Mouse (Mus musculus) bone marrow, adult 2 months (tissue): ENCODE measurements around the gene Dydc1. TPM values are rescaled to one million over a fixed set of nuclear protein-coding genes. Genes with fewer than 3 reads are reported as not detected.
"Not testable (repeated sequence)": the region's sequence is repeated elsewhere in the genome, so short reads cannot be mapped to it uniquely, and the experiment has no call there.

ENCODE experiments used
- H3K27ac ChIP-seq: fragments of 200-500 bp; 2 replicates; pipeline ENCODE4 v1.5.1; 2012; ENCODE audit warnings: low read depth, mild to moderate bottlenecking, control low read depth, inconsistent platforms, low read length; ENCODE audit not compliant: control insufficient read depth, poor library complexity, insufficient read depth
- H3K4me1 ChIP-seq: fragments of 200-500 bp; 2 replicates; pipeline ENCODE4 v1.6.1; 2011; ENCODE audit warnings: low read length; ENCODE audit not compliant: control insufficient read depth, insufficient read depth
- H3K4me3 ChIP-seq: fragments of 200-500 bp; replicated peaks from 2 replicates; pipeline ENCODE3; 2011; ENCODE audit warnings: mild to moderate bottlenecking, low read depth, low read length, control low read depth; ENCODE audit not compliant: control insufficient read depth
- CTCF ChIP-seq: fragments of 200-500 bp; IDR thresholded peaks from 2 replicates; pipeline ENCODE4 v1.5.1; 2011; ENCODE audit warnings: low read length, control low read depth; ENCODE audit not compliant: control insufficient read depth, insufficient read depth
- POLR2A ChIP-seq: fragments of 200-500 bp; IDR thresholded peaks from 2 replicates; pipeline ENCODE4 v1.6.1; 2011; ENCODE audit warnings: low read depth, mild to moderate bottlenecking, control low read depth, low read length, borderline replicate concordance; ENCODE audit not compliant: control insufficient read depth
- WGBS: fragments of 180-500 bp; shearing (Covaris S2); methylation state at CpG from one replicate; pipeline ENCODE4 v1.1.7; 2018; 5-methylcytosine and 5-hydroxymethylcytosine counted together
- polyA plus RNA-seq: library from polyadenylated mRNA; stranded (reverse); fragments of >200 nt; gene quantifications from 2 replicates; pipeline ENCODE4 v1.2.4, GENCODE M21; 2011; ENCODE audit warnings: low replicate concordance; ENCODE audit not compliant: missing spikeins, insufficient read depth, insufficient read length

Dydc1 gene
- polyA plus RNA-seq, 1 experiment = 2.5 TPM

- no peaks in the 10 kb centered on the region for H3K4me1 ChIP-seq
- no peak overlapping the region for H3K4me3 ChIP-seq
- WGBS = 69% methylated on average over 2 of the region's 2 CpGs
- no peak overlapping the region for H3K27ac ChIP-seq
- TF ChIP-seq POLR2A (no peak), CTCF (no peak)
These were observed 25.3 kb upstream of the Dydc1 start for GRCm38 (mm10) chr14:41047402-41047801.

- WGBS = 75% methylated on average over 6 of the region's 6 CpGs
- Histone ChIP-seq H3K4me3 (no peak overlapping the region), H3K27ac (no peak overlapping the region), H3K4me1 (no peaks in the 10 kb centered on the region)
- TF ChIP-seq CTCF (no peak), POLR2A (no peak)
These were observed 22.2 kb upstream of the Dydc1 start for GRCm38 (mm10) chr14:41050471-41050870.

- no peak overlapping the region for H3K27ac ChIP-seq
- TF ChIP-seq CTCF = no peak
- no peak for TF ChIP-seq POLR2A
- 50% methylated on average over 5 of the region's 5 CpGs for WGBS
These were observed 20.2 kb upstream of the Dydc1 start for GRCm38 (mm10) chr14:41052481-41052880.

GRCm38 (mm10) chr14:41053190-41053589 is 19.5 kb upstream of the Dydc1 start:
- H3K27ac ChIP-seq, H3K4me1 ChIP-seq, H3K4me3 ChIP-seq: not testable (repeated sequence)
- 29% methylated on average over 3 of the region's 4 CpGs for WGBS

More at GRCm38 (mm10) chr14:41052481-41052880, 20.2 kb upstream of the Dydc1 start:
- H3K4me3 ChIP-seq = no peak overlapping the region
- no peaks in the 10 kb centered on the region for H3K4me1 ChIP-seq

GRCm38 (mm10) chr14:41065168-41065567 is 7.5 kb upstream of the Dydc1 start:
- no peaks in the 10 kb centered on the region for H3K4me1 ChIP-seq
- no peak for TF ChIP-seq POLR2A
- no peak for TF ChIP-seq CTCF
- H3K27ac ChIP-seq = no peak overlapping the region
- WGBS = 20% methylated on average over 2 of the region's 2 CpGs
- H3K4me3 ChIP-seq = no peak overlapping the region

- 37% methylated on average over 1 of the region's 1 CpGs for WGBS
- H3K4me1 ChIP-seq = no peaks in the 10 kb centered on the region
- TF ChIP-seq POLR2A (no peak), CTCF (no peak)
- no peak overlapping the region for H3K4me3 ChIP-seq
- H3K27ac ChIP-seq = no peak overlapping the region
These were observed 6.3 kb upstream of the Dydc1 start for GRCm38 (mm10) chr14:41066416-41066815.

- TF ChIP-seq CTCF = no peak
- TF ChIP-seq POLR2A = no peak
- H3K27ac ChIP-seq = no peak within 1 kb of the TSS
- no peak within 1 kb of the TSS for H3K4me3 ChIP-seq
- no peaks in the 10 kb centered on the region for H3K4me1 ChIP-seq
These were observed 3.6 kb upstream of the Dydc1 start, which contains the start of gene Dydc2 for GRCm38 (mm10) chr14:41069108-41069507. Dydc2 (minus strand) TSS chr14:41069208.

GRCm38 (mm10) chr14:41070343-41070742 is 2.4 kb upstream of the Dydc1 start:
- TF ChIP-seq POLR2A (no peak), CTCF (no peak)
- H3K27ac ChIP-seq = no peak overlapping the region
- H3K4me1 ChIP-seq = no peaks in the 10 kb centered on the region
- H3K4me3 ChIP-seq = no peak overlapping the region
- 77% methylated on average over 3 of the region's 3 CpGs for WGBS

GRCm38 (mm10) chr14:41072944-41073275 is 199 bp downstream of the Dydc1 start:
- H3K4me1 ChIP-seq = no peaks in the 10 kb centered on the region
- H3K4me3 ChIP-seq = no peak overlapping the region
- TF ChIP-seq CTCF (no peak), POLR2A (no peak)
- H3K27ac ChIP-seq = no peak overlapping the region
- WGBS = 2% methylated on average over 8 of the region's 8 CpGs

GRCm38 (mm10) chr14:41082408-41082807 is 9.7 kb downstream of the Dydc1 start:
- no peak overlapping the region for H3K27ac ChIP-seq
- no peak for TF ChIP-seq POLR2A
- TF ChIP-seq CTCF = no peak
- WGBS = 55% methylated on average over 2 of the region's 2 CpGs

More at GRCm38 (mm10) chr14:41082408-41082807, 9.7 kb downstream of the Dydc1 start:
- H3K4me1 ChIP-seq = no peaks in the 10 kb centered on the region
- H3K4me3 ChIP-seq = no peak overlapping the region
